Mouse (Mus musculus) NIH3T3 (cell line): ENCODE results near the gene Ppp1r7.
"Not testable (repeated sequence)": the region's sequence is repeated elsewhere in the genome, so short reads cannot be mapped to it uniquely, and the experiment has no call there.

ENCODE experiments used
- DNase-seq: peaks from one replicate; pipeline ENCODE4 v3.0.0-alpha.2; 2012; ENCODE audit warnings: low read depth

The Ppp1r7 gene

DNA sequence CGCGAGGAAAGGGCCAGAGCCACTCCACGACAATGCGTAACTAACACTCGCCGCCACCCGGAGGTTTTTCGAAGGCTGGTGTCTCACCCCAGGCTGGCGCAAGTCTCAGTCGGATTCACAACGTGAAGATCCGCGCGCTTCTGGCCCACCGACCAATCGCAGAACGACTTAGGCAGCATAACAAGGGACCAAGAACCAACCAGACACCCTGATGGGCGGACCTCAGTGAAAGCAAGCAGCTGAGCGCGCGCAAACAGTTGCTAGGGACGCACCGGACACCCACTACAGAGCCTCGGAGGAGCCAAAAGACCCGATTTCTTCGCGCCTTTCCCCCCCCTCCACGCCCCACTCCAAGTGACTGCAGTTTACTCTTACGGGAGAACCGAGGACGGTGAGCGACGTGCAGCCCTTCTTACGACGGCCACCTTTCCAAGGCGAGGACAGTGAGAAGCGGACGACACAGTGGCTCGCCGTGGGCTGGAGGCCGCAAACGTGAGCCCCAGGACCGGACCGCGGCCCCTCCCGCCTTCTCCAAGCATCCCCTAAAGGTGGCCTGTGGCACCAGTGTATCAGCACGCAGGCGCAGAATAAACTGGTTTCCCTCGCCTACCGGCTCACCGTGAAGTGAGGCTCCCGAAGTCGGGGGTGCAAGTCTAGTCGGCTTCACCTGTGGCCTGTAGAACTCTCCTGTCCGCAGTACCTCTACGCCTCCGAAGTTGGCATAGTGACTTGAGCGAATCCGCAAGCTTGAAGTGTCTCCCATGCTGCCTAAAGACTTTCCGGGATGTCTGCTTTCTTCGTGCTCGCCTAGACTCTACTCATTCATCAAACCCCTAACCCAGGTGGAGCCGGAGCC, at the start of gene Ppp1r7, which contains the start of gene Pask:
Gene Ppp1r7, plus strand, starts transcription at position 207 of the 856 bp plus-strand sequence.
Gene Pask, minus strand, starts transcription at position 835 of the 856 bp plus-strand sequence.
- DNase-seq: peak; percentile 98

DNA sequence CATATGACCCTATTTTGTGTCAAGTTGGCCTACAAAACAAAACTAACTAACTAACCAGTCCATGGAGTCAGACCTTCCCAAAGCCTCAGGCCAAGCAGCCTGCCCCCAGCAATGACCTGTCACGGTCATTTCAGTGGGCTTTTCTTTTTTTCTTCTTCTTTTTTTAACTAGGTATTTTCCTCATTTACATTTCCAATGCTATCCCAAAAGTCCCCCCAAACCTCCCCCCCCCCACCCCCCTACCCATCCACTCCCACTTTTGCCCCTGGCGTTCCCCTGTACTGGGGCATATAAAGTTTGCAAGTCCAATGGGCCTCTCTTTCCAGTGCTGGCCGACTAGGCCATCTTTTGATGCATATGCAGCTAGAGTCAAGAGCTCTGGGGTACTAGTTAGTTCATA, 48.2 kb upstream of the Ppp1r7 start:
- not testable (repeated sequence) for DNase-seq

DNA sequence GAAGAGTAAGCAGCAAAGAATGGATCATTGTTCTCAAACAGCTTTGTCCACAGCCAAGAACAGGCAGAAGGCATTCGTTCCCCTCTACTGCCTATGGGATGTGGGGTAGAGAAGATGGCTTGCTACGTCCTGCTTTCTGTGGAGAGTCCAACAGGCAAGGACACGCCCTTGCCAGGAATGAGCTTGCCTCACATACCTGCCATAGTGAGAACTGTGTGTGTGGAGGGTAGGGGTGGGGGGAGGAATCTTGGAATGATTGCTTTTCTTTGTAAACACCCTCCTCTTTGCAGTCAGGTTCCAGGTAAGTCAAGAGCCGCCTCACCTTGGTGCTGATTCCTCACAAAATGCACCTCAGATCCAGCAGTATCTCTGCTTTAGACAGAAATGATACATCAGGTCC, 42.9 kb upstream of the Ppp1r7 start:
- peak; percentile 37 for DNase-seq

DNA sequence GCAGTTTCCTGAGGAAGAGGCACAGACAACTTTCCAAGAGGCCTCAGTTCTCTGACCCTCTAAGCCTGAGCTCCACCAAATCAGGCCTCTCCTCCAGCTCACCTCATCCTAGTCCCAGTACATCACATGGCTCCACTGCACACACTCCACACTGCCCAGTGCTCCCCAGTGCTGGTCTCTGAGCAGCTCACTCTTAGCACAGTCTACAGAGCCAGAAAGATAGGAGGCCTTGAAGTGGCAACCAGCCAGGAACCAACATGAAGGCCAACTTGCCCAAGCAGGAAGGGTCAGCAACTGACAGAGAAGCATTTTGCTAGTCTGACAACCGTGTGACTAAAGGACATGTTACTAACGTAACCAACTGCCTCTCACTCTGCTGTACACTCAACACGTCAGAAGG, 42.1 kb upstream of the Ppp1r7 start:
- DNase-seq: peak; percentile 75

DNA sequence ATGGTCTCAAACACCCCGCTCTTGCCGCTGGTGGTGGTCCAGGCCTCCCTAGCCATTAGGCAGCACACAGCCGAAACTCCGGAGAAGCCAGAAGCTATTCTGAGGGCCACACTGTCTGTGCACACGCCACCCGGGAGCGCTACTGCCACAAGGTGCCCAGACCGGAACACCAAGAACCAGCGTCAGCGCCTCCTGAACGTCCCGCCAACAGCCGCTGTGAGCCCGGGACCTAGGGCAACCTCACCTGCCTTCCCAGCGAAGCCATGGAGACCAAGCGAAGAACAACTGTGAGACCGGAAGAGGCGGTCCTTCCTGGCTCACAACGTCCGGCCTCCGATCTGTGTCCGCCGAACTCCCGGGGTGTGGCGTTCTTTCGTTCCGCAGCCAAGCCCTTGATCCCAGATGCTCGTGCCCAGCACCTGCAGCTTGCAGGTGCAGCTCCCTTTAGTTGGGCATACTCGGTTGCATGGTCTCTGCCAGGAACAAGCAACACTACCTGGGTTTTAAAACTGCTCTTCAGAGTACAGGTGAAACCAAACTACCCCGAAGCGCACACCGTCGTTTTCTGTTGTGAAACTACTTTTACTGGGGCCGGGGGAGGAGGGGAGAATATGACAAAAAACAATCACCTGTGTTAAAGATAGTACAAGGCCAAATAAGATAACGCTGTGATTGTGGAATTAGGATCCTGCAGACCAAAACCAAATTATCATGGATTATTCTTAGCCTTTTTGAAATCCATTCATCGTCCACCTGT, 36.9 kb upstream of the Ppp1r7 start, which contains the start of gene Mterf4:
Gene Mterf4, minus strand, starts transcription at position 335 of the 757 bp plus-strand sequence.
- peak; percentile 91 for DNase-seq

DNA sequence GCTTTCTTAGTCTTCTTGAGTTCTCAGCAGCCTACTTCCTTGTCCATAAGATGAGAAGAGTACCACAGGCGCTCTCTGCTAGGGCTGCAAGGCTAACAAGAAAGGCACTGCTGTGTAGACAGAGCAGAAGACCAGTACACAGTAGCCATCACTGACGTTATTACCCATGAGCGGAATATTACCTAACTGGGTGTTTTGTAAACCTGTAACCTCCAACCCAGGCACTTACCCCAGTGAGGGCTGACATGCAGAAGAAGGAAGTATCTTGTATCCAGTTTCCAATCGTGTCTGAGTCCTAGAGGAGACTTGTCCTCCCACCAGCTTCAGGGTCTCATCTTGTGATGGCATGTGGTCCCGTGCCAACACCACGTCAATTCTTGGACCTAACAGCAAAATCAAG, 18.7 kb upstream of the Ppp1r7 start:
- no peak for DNase-seq

DNA sequence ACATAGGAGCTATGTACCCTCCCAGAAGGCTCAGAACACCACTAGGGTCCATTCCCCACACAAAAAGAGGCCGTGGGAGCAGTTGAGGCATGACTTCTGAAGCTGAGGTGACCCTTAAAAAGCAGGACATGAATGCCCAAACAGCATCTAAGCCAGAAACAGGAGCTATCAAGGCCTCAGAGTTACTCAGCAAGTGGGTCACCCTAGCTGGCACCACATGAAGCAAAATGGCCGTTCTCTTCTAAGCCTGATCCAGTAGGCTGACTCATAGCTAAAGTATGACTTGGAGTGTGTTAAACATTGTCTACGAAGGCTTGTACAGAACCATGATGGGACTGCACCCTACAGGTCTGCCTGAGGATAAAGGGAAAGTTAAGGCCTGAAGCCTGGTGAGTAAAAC, 16.2 kb upstream of the Ppp1r7 start:
- DNase-seq: peak; percentile 91

DNA sequence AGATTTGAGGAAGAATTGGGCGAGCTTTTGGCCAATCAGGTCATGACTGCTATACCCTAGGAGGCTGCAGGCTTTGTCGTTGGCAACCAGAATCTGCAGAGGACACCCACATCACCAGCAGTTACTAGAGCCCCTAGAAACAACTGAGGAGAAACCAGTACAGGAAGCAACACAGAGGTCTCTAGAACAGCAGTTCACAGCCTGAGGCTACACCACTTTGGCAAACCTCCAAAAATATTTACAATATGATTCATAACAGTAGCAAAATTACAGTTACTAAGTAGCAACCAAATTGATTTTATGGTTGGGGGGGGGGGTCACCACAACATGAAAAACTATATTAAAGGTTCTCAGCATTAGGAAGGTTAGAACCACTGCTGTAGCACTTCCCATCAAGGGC, 8.0 kb upstream of the Ppp1r7 start:
- peak; percentile 64 for DNase-seq

DNA sequence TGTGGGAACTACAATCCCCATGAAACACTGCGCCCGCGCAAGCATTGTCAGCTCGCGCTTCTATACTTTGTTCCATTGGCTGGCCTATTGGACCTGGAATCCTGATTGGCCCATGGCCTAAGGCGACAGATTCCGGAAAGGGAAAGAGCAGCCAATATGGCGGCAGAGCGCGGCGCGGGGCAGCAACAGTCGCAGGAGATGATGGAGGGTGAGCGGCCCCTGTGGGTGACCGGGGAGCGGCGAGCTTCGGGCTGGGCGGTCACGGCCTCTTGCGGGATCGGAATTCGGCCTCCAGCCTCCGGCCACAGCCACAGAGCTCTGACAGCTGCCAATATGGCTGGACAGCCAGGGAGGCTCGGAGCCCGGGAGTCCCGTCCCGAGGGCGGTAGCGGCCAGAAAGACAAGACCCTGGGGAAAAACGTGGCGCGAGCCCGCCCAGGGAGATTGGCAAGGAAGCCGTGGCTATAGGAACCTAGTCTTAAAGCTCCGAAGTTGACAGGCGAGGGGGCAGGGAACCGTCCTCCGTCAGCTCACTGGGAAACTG, 922 bp downstream of the Ppp1r7 start:
- peak; percentile 98 for DNase-seq

DNA sequence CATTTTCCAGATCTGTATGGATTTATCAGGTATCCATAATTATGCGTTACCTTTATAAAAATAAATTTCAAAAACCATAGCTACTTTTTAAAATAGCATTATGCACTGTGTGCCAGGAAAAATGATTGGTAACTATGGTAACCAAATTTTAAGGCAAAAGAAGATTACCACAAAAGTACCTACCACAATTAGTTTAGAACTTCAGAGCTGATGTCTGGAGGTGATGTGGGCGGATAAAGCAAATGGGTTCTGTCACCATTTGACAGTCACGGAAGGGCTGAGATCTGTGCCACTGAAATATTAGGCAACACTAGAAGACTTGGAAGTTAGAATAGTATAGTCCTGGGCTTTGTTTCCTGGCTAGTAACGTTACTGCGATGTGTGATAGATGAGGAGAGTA, 4.5 kb downstream of the Ppp1r7 start:
- DNase-seq: no peak

DNA sequence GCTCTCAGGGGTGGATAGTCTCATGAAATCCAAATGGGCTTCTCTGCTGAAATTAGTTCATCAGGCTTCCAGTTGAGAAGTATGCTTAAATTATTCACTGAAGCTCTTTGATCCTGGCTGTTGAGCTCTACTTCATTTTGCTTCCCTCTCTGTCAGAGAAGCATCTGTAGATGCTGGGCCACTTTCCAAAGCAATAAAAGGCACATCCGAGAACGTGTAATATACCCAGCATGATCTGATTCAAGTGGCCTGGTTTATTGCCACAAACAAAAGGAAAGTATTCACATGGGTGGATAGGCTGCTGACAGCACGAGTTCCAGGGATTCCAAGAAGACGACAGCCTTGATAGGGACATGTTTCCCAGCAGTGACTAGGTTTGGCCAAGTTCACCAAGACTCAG, 7.0 kb downstream of the Ppp1r7 start:
- DNase-seq: no peak

DNA sequence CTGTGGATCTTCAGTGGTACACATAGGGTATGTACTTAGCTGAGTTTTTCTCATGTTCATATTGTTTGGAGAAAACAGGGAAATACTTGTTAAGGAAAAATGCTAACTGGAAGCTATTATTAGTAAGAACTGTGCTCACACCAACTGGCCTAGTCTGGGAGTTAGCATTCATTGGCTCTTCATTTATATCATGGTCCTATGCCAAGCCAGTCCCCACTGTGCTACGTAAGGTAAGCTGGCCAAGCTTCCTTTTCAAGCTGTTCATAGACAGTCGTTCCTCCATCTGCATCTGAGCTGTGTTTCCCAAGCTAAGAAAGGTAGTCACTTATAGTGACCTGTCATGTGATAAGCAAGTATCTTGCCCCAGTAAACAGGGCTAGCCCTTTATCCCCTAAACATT, 10.1 kb downstream of the Ppp1r7 start:
- DNase-seq: no peak

DNA sequence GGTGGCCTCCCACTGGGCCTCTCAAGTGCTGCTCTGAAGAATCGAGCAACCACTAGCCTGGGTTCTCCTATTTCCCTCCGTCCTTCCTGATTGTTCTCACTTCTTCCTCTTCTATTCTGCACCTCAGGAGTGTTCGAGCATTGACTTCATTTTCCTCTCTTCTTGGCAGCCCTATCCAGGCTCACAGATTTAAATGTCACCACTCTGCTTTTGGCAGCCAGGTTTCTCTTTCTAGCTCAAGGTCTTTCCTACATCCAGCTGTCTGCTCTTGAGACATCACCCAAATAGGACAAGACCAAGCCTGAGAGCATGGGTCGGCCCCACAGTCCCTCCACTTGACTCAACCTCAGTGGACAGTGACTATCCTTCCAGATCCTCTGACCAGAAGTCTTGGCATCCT, 20.0 kb downstream of the Ppp1r7 start:
- no peak for DNase-seq

DNA sequence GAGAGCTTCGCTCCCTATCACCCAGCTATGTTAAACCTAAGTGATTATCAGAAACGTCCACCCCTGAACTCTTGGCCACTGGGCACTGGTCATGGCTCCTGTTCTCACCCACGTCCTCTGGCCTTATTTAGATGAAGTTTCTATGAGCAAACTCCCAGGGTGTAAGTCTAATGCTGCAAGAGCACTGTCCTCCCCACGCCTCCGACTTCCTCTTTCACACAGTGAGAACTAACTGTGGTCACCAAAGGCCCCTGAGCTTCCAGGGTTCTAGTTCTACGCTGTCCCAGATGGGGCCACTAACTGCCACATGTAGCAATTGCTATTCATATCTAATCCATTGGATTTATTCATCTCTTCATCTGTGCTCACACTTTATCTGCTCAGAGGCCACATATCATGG, 23.0 kb downstream of the Ppp1r7 start:
- no peak for DNase-seq

DNA sequence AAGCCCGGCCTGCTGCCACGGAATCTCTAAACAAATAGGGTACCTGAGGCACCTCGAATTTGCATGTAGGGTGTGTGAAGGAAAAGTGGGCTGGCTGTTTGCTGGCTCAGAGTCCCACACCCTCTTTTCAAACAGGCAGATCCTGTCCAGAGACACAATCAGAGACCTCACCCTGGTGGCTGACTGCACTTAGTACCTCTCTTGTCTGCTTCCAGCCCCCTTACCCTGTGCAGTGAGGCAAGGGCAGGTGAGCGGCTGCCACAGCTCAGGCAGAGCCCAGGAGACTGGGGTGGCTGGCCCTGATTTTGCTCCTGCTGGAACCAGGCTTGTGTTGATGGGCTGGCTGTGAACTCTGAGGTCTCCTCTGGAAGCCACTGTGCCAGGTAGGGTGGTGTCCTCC, 31.0 kb downstream of the Ppp1r7 start, which contains the start of gene Ano7:
Gene Ano7, plus strand, starts transcription at position 266 of the 400 bp plus-strand sequence.
- DNase-seq: no peak

DNA sequence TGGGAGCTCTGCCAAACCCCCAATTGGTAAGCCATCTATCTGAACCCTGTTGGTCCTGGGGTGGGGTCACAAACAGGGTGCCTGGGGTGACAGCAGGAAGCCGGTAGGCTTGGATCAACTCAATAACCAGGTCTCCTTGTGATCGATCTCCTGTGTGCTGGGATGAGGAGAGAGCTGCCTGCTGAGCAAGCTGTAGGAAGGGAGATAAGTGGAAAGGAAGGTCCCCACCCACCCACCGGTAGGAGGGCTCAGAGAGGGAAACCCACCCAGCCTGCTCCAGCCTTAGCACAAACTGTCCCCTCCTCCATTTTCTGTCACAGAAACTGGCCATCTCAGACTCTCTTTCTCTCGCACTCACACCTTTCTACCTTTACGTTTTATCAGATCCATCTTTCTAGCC, 34.7 kb downstream of the Ppp1r7 start:
- no peak for DNase-seq

DNA sequence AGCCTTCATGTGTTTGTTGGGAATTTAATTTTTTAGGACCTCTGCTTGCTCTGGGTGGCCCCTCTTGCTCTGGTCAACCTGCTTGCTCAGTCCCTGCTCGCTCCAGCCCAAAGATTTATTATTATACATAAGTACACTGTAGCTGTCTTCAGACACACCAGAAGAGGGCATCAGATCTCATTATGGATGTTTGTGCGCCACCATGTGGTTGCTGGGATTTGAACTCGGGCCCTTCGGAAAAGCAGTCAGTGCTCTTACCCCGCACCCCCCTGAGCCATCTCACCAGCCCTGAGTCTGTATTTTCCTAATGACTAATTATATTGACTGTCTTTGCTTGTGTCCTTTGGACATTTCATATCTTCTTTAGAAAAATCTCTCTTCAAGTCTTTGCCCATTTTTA, 36.5 kb downstream of the Ppp1r7 start:
- DNase-seq: no peak

DNA sequence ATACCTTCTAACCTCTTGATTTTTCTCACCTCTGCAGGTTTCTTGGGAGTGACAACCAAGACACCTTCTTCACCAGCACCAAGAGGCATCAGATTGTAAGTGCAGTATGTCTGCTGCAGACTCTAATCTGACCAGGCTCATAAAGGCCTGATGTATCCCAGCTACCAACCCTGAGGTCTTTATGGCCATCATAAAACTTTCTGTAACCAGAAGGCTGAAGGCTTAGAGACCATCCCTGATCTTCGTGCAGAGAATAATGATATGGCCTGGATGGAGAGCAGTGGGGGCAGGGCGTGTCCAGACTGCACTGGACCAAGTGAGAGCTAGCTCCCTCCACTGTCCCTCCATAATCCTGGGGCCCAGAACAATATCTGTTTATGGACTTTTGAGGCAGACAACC, 44.5 kb downstream of the Ppp1r7 start:
- no peak for DNase-seq

DNA sequence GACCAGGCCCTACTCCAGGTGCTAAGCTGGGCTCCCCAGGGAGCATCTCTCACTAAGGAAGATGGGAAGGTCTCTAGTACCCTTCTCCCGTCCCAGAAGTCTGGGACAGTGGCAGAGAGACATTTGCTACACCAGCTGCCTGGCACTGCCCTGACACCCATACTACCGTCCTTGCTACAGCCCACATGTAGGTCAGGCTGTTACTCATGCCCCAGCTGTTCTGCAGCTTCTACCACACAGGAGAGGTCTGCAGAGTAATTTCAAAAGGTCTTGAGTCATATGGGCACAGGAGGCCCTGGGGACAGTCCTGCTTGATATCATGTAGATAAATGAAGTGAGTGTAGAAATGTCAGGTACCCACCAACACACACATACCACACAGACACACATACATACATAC, 46.3 kb downstream of the Ppp1r7 start:
- no peak for DNase-seq

DNA sequence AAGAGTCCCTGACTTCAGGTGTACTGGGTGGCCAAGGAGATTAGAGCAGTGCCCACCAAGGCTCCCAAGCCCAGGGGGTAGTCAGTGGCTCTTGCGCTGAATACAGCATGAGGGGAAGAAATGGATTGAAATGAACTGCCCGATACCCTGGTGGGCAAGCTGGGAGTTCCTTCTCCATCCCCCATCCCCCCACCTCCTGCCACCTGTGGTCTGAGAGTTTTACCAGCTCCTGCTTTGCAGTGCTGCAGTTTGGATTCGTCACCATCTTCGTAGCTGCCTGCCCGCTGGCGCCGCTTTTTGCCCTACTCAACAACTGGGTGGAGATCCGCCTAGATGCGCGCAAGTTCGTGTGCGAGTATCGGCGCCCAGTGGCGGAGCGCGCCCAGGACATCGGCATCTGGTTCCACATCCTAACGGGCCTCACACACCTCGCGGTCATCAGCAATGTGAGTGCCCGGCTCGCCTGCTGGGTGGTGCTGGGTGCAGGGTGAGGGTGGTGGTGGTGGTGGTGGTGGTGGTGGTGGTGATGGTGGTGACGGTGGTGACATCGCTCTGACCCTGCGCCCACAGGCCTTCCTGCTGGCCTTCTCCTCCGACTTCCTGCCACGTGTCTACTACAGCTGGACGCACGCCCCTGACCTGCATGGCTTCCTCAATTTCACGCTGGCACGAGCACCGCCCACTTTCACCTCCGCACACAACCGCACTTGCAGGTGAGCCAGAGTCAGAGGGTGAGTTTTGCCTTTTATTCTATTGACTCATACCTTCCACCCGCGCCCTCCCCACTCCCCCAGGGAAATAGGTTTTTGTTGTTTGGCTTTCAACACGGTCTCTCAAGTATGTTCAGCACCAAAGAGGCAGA, 58.8 kb downstream of the Ppp1r7 start:
- DNase-seq: no peak

DNA sequence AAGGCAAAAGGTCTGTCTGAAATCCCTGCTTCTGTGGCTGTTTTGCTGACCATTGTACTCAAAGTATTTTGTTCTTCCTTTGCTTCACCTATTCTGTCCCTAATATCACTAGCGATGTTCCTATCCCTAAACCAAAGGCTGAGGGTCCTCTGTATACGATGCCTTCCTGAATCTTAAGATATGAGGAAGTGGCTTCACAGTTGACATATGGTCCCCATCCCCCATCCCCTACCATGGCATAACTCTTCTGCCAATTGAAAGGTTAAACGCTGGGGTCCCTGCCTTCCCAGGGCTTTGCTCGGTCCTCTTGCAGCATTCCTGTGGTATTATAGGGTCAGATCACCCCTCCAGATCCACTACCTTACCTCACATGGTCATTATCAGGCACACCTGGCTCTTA, 60.7 kb downstream of the Ppp1r7 start:
- DNase-seq: no peak
